Mouse (Mus musculus) frontal cortex, postnatal 10 days (tissue): Measurements from ENCODE around the gene Cfap43.

Experiments
- DNase-seq, 2 experiments: peaks; one replicate each; pipeline ENCODE4 v3.0.0; 2022; ENCODE audit warnings: low spot score in 2 of 2, mixed read lengths in 1 of 2

The Cfap43 gene

DNA sequence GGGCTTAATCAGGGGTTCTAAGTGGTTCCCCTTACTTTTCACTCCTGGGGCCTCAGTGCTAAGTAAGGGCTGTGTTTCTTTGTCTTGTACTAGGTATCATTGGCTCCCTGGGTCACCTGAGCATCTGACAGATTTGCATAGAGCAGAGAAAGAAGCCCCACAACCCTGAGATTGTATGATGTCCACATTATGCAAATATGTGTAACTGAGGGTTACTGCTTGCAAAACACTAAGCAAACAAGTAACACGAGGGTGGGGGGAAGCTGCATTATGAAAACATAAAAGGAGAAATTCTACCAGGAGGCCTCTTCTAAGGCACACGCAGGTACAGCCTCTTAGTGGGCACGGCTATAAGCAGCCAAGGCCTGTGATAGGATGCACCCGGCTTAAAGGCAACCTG is 3.8 kb downstream of the Cfap43 start:
- DNase-seq = no peak

DNA sequence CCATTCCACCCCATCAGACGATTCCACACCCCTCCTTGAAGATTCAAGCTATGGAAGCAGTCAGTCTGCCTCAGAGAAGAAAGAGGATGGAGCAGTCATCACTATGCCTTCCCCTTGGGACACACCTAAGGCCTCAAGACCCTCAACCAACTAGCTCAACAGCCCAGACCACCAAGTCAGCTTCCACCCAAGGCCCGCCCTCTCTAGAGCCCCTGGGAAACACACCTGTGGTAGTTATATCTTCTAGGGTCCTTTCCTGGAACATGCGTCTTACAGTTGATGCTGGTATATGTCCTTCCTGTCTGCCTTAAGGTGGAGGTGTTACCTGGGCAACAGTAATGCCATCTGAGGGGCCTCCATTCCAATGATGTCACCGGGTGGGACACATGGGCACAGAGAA is 4.9 kb downstream of the Cfap43 start:
- no peak for DNase-seq

DNA sequence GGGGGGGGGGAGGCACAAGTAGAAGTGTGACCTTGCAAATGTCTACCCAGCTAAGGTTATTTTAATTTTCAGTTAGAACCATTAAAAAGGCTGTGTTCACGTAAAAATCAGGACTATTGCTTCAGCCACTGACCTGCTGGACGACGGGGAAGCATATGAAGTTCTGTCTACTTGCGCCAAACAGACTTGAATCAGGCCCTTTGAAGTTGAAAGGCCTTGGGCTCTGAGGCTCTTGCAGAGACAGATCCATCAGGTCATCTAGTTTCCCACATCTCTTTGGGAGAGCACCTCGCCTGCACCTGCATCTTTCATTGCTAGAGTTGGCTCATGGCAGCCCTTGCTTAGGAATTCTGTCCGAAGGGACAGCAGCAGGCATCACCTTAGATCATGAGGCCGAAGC is 5.7 kb downstream of the Cfap43 start:
- DNase-seq = no peak

DNA sequence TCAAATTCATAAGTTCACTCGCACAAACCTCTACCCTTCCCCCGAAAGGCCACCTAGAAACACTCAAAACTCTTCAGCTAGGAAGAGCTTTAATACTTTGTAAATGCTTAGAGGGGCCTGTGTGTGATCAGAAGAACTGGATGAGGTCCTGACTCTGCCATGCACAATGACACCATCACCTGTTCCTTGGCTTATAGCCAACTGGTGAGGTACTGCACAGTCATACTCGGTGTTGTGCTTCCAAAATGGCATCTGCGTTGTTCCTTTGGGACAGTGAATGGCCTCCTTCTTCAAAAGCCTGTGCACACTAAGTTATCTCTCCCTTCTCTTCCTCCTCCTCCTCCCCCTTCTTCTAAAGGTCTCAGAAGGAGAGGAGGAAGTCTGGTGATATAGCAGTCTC is 8.3 kb downstream of the Cfap43 start:
- DNase-seq = no peak

DNA sequence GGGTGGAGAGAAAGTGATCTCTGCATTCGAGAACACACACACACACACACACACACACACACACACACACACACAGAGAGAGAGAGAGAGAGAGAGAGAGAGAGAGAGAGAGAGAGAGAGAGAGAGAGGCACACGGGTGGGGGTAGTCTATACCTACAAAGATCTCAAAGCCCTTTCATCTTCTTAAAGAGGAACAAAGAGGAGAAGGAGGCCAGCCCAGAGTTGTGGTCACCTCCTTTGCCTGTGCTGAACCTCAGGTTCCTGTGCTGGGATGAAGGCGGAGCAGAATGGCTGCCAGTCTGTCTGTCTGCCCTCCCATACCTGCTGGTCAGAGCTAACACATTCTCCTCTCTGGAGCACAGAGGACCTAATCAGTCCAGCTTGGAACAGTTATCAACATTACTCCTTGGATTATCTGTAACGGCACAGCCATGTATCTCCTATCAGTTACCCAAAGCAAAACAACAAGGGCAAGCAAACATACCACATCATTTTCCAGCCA is 8.9 kb downstream of the Cfap43 start:
- DNase-seq = no peak

DNA sequence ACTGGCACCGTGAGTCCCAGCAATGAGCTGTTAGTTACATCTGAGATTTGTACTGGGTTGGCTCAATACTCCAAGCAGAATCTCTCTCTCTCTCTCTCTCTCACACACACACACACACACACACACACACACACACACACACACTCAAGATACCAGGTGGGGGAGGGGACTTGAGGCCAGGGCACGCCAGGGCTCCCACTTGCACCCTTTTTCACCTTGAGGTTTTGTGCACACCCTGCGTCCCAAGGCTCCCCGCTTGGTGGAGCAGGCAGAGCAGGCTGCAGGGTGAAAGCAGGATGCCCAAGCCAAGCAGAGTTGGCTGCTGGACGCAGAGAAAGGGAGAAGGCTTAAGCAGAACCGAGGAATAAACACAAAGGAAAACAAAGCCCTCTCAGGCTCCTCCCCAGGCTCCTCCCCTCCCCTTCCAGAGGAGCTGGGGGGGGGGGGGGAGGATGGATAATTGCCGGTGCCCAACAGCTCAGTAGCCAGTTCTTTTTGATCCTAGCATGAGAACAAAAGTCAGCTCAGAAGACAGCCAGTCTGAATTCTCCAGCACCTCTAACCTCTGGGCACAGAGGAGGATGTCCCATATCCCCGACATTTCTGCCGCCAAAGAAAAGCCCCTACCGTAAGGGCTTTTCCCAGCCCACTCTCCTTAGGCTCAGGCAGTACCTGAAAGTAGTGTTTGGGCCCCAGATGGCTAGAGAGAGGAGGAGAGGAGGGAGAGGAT is 9.5 kb downstream of the Cfap43 start:
- no peak for DNase-seq

DNA sequence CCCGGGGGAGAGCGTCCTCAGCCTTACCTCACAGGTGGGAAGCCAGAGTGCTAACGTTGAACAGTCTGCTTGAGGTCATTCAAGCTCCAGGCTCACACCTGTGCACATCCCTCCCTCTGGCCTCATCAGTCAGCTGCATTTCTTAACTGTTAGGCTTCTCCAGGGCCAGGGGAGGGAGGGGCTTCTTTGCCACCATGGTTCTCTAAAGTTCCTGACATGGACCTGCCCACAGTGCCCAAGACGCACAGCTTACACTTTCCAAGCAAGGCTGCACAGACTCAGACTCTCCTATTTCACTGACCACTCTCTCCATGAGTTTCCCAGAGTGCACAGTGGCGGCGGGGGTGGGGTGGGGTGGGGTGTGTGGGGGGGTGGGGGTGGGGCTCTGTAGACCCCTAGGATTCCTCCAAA is 10.1 kb downstream of the Cfap43 start:
- DNase-seq = no peak

DNA sequence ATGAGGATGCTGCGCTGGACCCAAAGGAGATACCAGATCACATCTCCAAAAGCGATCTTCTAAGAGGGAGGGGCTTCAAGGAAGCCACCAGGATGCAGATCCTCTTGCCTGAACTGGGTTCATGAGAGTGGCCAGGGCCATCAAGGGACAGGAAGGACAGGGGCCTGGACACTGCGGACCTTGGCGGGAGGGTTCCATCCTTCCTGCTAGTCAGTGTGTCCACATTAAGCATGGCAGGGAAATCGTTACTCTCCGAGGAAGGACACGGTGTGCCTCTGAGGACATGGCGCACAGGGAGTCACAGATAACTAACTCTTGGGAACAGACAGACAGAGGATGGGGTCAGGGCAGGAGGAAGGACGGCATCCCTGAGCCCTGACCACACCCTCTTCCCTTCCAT is 11.5 kb downstream of the Cfap43 start:
- DNase-seq = no peak

DNA sequence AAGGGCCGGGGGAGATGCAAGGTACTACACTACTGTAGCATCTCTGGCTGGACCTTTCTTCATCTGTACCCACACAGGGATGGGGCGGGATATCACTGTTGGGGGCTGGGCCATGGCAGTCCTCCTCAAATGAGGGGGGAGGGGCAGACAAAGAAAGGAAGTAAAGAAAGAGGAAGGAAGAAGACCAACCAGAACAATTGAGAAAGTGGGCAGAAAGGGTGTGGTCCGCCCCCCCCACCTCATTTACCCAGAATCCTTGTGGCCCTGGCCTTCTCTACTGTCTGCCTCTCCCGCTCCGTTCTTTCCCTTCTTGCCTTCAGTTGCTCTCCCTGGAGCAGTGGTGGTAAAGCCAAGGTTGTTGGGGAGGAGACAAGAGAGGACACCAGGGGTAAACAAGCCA is 13.5 kb downstream of the Cfap43 start:
- DNase-seq = no peak

DNA sequence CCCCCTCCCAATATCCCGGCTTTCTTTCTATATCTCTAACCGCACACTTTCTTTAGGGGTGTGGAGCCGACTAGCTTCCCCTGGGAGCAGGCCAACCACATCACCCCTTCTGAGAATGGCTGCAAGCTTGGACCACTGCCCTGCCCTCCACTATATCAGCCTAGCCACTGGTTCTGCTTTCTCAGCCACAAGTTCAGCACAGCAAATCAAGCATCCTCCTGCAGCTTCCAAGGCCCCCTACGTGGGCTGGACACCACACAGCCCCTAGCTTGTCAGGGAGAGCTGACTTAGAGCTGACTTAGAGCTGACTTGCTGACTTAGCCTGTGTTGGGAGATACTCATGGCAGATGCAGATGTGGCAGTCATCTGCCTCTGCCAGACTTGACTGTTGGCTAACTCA is 14.0 kb downstream of the Cfap43 start:
- DNase-seq = no peak

DNA sequence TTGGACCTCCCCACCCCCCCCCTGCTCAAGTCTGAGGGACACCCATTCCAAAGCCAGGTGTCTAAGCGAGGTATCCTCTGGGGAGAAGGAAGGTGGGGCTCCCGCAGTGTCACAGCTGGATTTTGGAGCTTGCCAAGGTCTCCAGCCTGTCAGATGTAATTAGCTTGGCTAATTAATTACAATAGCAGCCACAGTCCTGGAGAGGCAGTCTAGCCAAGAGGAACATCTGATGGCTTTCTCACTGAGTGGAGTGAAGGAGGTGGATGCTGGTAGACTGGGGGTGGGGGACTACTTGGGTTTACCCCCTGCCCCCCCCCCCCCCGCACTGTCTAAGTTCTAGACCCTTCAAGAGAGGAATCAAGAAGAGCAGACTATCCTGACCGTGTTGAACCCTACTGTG is 15.4 kb downstream of the Cfap43 start:
- DNase-seq = no peak

DNA sequence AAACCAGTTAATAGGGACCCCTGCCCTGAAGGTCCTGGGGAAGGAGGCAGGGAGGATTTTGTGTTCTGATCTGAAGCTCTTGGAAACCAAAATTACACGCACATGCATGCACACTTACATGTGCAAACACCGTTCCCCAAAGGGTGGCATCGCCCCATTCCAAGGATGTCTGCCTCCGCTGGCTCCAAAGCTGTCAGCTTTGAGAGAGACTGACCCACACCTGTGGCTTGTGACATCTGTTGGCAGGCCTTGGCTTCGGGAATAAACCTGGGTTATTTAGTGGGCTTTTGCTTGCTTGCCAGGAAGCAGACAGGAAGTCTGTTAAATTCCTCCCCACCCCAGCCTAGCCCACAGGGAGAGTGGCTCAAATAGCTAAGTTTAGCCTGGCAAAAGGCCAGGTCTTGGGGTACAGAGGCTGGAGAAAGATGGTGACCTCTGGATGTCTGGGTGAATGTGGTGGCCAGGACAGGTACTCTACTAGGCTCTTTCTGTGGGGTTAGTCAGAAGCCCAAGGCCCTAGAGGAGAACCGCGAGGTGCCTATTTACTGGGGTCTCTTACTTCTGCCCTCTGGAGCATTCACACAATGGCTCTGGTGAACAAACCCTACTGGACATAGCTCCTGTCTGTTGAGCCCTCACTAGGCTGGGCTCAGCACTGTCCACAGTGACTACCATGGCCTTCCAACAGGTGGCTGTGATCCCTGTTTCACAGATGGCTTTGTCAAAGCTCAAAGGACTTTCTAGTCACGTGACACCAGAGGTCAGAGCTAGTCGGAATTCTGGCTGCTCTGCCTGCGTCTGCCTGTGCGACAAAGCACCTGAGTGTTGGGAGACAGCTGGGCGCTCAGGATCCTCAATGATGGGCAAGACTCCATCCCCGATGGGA is 16.5 kb downstream of the Cfap43 start:
- no peak for DNase-seq

DNA sequence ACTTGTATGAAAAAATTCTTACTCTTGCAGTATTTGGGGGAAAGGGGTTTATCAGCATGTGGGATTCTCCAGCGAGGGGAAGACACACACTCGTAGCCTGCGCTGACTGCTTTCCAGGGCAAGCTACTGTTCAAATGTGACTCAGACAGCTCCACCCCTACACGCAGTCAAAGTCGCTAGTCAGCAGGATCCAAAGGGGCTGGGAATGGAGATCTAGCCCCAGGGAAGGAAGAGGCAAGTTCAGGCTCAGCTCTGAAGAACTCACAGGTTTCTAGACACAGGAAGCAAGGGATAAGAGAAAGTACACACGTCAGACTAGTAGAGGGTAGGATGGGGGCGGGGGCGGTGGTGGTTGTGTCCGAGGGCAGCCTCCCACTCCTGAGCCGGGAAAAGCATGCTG is 18.5 kb downstream of the Cfap43 start:
- DNase-seq = no peak

DNA sequence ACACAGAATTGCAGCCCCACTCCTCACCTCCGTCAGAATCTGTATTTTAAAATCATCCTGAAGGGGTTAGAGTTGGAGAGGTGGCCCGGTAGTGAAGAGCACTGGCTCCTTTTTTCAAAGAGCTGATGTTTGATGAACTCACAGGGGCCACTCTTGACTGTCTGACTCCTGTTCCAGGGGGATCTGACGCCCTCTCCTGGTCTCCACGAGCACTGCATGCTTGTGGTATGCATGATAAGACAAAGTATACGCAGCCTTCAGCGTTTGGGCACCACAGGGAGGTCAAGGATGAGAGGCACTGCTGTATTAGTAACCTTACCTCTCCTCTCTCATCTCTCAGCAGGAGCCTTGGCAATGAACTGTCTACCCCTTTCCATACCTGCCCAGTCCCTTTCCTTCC is 19.1 kb downstream of the Cfap43 start:
- no peak for DNase-seq

DNA sequence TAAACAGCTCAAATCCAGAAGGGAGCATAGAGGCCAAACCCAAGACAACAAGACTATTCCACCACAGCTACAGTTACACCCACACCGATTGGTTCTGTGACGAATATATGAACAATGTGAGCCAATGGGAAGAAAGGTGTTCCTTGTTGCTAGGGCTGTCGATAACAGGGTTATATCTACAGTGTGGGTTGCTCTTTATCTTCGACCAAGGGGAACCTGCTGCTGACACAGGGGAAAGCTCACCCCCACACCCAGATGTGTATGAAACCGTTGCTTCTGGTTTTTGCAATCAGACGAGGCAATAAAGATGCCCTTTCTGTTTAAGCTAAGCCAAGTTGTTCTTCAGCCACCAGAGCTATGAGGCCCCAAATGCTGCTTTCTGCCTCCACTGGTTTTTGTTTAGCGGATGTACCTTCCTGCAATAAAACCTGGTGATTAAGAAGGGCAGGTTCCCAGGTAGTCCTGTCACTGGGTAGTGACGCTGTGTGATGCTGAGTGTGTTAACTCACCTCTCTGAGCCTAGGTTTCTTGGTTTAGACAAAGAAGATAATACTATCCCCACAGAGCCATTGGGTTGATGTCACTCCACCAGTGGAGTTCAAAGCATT is 20.5 kb downstream of the Cfap43 start:
- DNase-seq = no peak

DNA sequence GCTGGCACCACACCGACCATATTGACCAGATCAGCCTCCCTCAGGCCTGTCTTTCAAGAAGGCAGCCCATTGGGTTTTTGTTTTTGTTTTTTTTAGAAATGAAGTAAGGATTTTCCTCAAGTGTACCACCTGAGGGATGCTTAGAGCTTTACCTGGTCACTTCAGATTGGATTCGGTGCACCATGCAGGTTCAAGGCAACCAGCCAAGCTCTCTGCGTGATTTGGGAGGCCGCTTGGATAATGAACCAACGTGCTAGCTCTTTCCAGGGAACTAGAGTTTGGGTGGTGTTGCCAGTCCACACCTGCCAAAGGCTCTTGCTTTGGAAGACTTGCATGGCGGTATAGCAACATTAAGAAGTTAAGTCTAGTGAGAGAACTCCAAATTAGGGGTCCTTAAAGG is 26.0 kb downstream of the Cfap43 start:
- no peak for DNase-seq

DNA sequence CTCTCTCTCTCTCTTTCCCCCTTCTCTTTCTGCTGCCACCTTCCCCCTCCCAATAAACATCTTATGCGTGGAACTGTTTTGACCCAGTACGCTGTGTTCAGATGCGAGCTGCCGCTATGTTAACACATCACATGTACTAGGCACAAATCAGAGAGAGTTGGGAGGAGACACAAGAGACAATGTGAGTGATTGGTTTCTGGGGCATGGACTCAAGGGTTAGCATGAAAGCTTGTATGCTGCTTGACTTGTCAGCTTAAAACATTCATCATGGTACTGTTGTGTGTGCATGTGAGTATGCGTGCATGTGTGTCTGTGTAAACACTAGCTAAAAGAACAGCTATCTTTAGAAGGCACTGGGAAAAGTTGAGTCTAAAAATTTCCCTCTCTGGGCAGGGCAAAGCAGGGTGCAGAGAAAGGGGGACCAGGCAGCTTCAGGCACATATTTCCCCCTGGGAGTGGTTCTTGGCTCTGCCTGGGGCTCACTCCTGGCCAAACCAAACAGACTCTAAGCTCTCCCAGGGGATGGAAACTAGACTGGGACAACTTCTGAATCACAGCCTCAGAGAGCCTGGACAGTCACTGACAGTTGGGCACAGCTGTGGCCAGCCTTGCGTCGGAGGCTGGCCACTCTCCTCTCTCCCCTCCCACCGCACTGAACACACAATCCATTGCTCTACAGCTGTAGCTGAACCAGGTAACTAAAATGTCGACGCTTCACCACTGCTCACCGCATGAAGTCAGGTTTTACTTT is 27.4 kb downstream of the Cfap43 start:
- DNase-seq = no peak

DNA sequence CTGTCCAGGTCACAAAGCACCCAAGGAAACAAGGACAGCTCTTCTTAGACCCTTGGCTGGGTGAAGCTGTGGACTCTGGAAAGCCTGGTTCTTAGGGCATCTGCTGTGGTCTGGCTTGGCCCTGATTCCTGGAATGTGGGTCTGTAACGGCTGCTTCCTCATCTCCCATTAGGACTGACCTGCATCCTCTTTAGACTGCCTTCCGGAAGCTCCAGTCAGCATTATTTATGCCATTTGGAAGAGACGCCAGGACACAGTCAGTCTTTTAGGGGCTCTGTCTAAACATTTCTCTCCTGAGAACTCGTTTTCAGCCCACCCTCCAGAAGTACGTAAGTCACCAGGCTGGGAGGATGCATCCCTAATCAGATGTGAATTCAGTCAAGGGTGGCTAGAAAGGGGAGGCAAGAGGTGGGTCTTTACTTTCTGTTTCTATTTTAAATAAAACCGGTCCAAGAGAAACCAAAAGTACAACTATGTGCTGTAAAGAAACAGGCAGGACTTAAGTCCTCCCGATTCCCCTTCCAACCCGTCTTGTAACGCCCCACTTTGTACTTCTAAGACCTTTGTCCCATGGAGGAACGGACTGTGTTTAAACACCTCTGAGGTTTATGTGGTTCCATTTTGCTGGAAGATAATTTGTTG is 28.5 kb downstream of the Cfap43 start:
- no peak for DNase-seq

DNA sequence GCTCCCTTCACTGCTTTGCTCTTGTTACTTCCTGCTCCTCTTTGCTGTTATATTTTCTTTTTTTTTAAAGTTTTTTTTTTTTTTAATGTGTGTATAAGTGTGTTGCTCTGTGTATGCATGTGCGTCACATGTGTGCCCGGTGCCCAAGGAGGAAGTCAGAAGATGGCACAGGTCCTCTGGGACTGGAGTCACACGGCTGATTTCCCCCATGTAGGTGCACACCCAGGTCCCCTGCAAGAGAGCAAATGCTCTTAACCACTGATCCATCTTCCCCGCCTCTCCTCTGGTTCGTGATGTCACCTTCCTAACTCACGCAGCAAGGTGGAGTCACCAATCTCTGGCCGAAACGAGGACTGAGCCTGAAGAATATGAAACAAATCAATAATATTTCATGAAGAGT is 31.1 kb downstream of the Cfap43 start:
- no peak for DNase-seq

DNA sequence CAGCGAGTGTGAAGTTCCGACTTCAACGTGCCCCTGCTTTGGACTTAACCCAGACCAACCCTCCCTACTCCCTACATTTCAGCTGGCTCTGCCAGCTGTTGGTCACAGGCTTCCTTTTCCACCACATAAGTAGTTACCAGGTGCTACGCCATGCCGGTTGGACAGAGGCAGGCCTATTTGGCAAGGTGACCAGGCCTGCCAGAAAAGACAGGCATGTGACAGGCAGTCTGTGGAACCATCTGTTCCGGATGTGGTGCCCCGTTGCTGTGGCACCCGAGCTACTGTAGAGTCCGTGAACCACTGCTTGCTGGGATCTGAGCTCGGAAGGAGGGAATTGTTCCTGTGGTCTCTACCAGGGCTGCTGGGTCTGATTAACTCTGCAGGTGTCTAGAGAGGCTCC is 31.7 kb downstream of the Cfap43 start:
- DNase-seq = no peak

DNA sequence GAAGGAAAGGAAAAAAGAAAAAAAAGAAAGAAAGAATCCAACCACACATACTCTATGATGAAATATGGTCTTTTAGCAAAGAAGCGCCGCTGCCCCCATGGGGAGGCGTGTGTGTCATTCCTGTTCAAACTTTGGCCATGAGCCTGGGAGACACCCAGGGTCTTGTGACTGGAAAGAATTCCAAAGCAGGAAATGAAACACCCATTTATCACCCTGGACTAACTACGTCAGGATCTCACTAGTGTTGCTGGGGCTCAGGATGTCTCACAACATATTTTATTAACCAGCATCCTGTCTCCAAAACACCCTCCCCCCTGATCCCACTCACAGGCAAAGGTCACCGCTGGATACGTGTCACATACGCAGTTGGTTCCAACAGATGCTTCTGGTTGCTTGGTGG is 32.5 kb downstream of the Cfap43 start:
- DNase-seq = no peak
